26 mouse cellular contexts compared by ENCODE assay signal in genomic region chr12:83034859-83035569, GRCm38 (mm10).
A peak's percentile ranks its signal among the peaks of the same experiment; 100 is the strongest.
DNase-seq lines count a peak whose midpoint lies in the region; ATAC-seq and TF ChIP-seq lines count a peak whose summit lies in the region.
"Had no signal": no experiment of that assay in that cellular context is flagged by ENCODE, and none has a peak within 500 bp of the region (broad histone marks: within the 10 kb centered on the region; RNA-seq: fewer than 3 reads in every experiment).

No protein-coding gene starts in this region.

- ATAC-seq in embryonic facial prominence, embryonic 14.5 days (ENCODE audit: low read depth): 0 out of 2 replicates have a peak, but pooled peaks have one; percentile 51
- ATAC-seq in hematopoietic stem cell, adult 5-6 weeks (replicated peaks in 1 of 2; ENCODE audit: insufficient read depth in 1 of 2, low FRiP score in 2 of 2, low TSS enrichment in 1 of 2, low read depth in 1 of 2, poor library complexity in 2 of 2, severe bottlenecking in 2 of 2): peak; percentile 92 to 95
- 0 out of 2 replicates have a peak, but pooled peaks have one; percentile 17 for ATAC-seq in stomach, embryonic 16.5 days (ENCODE audit: insufficient read depth, low FRiP score)
- ATAC-seq: forebrain, embryonic 13.5 days; forebrain, embryonic 16.5 days; hindbrain, postnatal 0 days; inflammation-experienced regulatory T-cells, adult 6 months; intestine, embryonic 16.5 days had no signal

- no peak for TF ChIP-seq CTCF in CH12.LX (conservative IDR thresholded peaks at IDR 0.05 in 1 of 2, IDR thresholded peaks at IDR 0.05 in 1 of 2; ENCODE audit: low read depth in 2 of 2, low read length in 2 of 2)

- H3K4me3 ChIP-seq in CH12.LX (replicated peaks in 1 of 3; ENCODE audit: low read depth in 2 of 3, low read length in 2 of 3, poor library complexity in 1 of 3): no peak overlapping the region
- no peak overlapping the region for H3K4me3 ChIP-seq in embryonic facial prominence, embryonic 14.5 days (ENCODE audit: low read depth, low read length)
- no peak overlapping the region for H3K4me3 ChIP-seq in stomach, embryonic 16.5 days (replicated peaks; ENCODE audit: low read length)
- H3K4me3 ChIP-seq: forebrain, embryonic 10.5 days; forebrain, embryonic 13.5 days; gastrocnemius, adult 2 months; heart, adult 2 months had no signal

- DNase-seq in CH12.LX (ENCODE audit: extremely low read depth): peak; percentile 26
- DNase-seq in embryonic facial prominence, embryonic 14.5 days (ENCODE audit: low spot score): peak; percentile 40
- no peak for DNase-seq in lung, postnatal 10 days
- DNase-seq in gastrocnemius, adult 18-20 months (ENCODE audit: low spot score): no peak
- DNase-seq in spleen, postnatal 10 days (ENCODE audit: low spot score in 2 of 2): no peak
- DNase-seq: adrenal gland, adult 2 months; adrenal gland, postnatal 14 days; B cell, adult 2 months; cerebellum, adult 11 months; cerebellum, adult 2 months; cerebellum, adult 9-11 months; cerebellum, postnatal 25 days; embryo, embryonic 11 days; gastrocnemius, adult 2 months; gastrocnemius, postnatal 25 days; heart, adult 2 months had no signal

- H3K4me2 ChIP-seq in CH12.LX (ENCODE audit: insufficient read depth, low read depth, poor library complexity, severe bottlenecking): no peak overlapping the region
- H3K4me2 ChIP-seq in embryonic facial prominence, embryonic 14.5 days (ENCODE audit: low read depth, low read length): no peak overlapping the region
- H3K4me2 ChIP-seq in stomach, embryonic 16.5 days (ENCODE audit: low read depth, low read length): no peak overlapping the region
- H3K4me2 ChIP-seq: forebrain, embryonic 13.5 days; heart, embryonic 11.5 days; hindbrain, embryonic 14.5 days had no signal

- peaks cover 5 to 28% of the 10 kb centered on the region in 2 experiments for H3K4me1 ChIP-seq in CH12.LX (ENCODE audit: control insufficient read depth in 1 of 2, insufficient read depth in 2 of 2)
- 0 out of 2 replicates have a peak, but pooled peaks cover 4% of the 10 kb centered on the region for H3K4me1 ChIP-seq in embryonic facial prominence, embryonic 14.5 days (ENCODE audit: control insufficient read depth, insufficient read depth, low read length)
- no peaks in the 10 kb centered on the region for H3K4me1 ChIP-seq in stomach, embryonic 16.5 days (ENCODE audit: control insufficient read depth, insufficient read depth, low read length)

- H3K79me2 ChIP-seq in CH12.LX (replicated peaks; ENCODE audit: control insufficient read depth, extremely low read depth, insufficient read depth, poor library complexity, severe bottlenecking): no peaks in the 10 kb centered on the region

- H3K27ac ChIP-seq in CH12.LX (ENCODE audit: insufficient read depth, low read depth): no peak overlapping the region
- 0 out of 2 replicates have a peak overlapping the region, but pooled peaks have one; percentile 17 for H3K27ac ChIP-seq in embryonic facial prominence, embryonic 14.5 days (replicated peaks; ENCODE audit: low read depth, low read length)
- peak overlapping the region; percentile 25 for H3K27ac ChIP-seq in stomach, embryonic 16.5 days (ENCODE audit: low read length)
- H3K27ac ChIP-seq: forebrain, embryonic 10.5 days; forebrain, embryonic 13.5 days; gastrocnemius, adult 2 months; heart, adult 2 months; hindbrain, embryonic 14.5 days; hindbrain, postnatal 0 days had no signal

- no peak for TF ChIP-seq POLR2A in CH12.LX (IDR thresholded peaks at IDR 0.05; ENCODE audit: low read depth, low read length)

- H3K27me3 ChIP-seq in CH12.LX (replicated peaks): no peaks in the 10 kb centered on the region
- no peaks in the 10 kb centered on the region for H3K27me3 ChIP-seq in embryonic facial prominence, embryonic 14.5 days (replicated peaks; ENCODE audit: control insufficient read depth, insufficient read depth, low read length)
- H3K27me3 ChIP-seq in stomach, embryonic 16.5 days (ENCODE audit: control insufficient read depth, insufficient read depth, low read length): no peaks in the 10 kb centered on the region
- H3K27me3 ChIP-seq: forebrain, embryonic 13.5 days had no signal

- no peak overlapping the region for H3K9ac ChIP-seq in CH12.LX (ENCODE audit: insufficient read depth, low read depth)
- H3K9ac ChIP-seq in embryonic facial prominence, embryonic 14.5 days (ENCODE audit: low read depth, low read length): no peak overlapping the region
- H3K9ac ChIP-seq in stomach, embryonic 16.5 days (ENCODE audit: low read length): no peak overlapping the region
- H3K9ac ChIP-seq: forebrain, embryonic 13.5 days; hindbrain, embryonic 14.5 days had no signal

- no peak for TF ChIP-seq RAD21 in CH12.LX (IDR thresholded peaks at IDR 0.05; ENCODE audit: low read depth, low read length)

- no peaks in the 10 kb centered on the region for H3K9me3 ChIP-seq in CH12.LX (replicated peaks; ENCODE audit: low read length)
- H3K9me3 ChIP-seq in embryonic facial prominence, embryonic 14.5 days (ENCODE audit: control insufficient read depth, low read length): no peaks in the 10 kb centered on the region
- H3K9me3 ChIP-seq in stomach, embryonic 16.5 days (replicated peaks; ENCODE audit: control insufficient read depth, low read length): no peaks in the 10 kb centered on the region
- H3K9me3 ChIP-seq: forebrain, embryonic 10.5 days; forebrain, embryonic 13.5 days had no signal

- dilution Hi-C loops in CH12.LX (cut with MboI; ENCODE audit: extremely low pct_ligation_motif_present, extremely low pct_unique_long_range_greater_than_20kb, low sequenced_read_pairs): no loop called here

- H3K36me3 ChIP-seq in CH12.LX (replicated peaks in 1 of 2; ENCODE audit: control insufficient read depth in 1 of 2, insufficient read depth in 1 of 2, low read length in 1 of 2): no peaks in the 10 kb centered on the region
- H3K36me3 ChIP-seq in embryonic facial prominence, embryonic 14.5 days (ENCODE audit: control insufficient read depth, insufficient read depth, low read length): no peaks in the 10 kb centered on the region
- H3K36me3 ChIP-seq in stomach, embryonic 16.5 days (ENCODE audit: control insufficient read depth, insufficient read depth, low read length): no peaks in the 10 kb centered on the region
- H3K36me3 ChIP-seq: forebrain, embryonic 10.5 days had no signal

- no peak for TF ChIP-seq EP300 in CH12.LX (IDR thresholded peaks at IDR 0.05; ENCODE audit: low read length)

- in situ Hi-C loops in CH12.LX (cut with MboI; ENCODE audit: low pct_ligation_motif_present, low pct_unique_long_range_greater_than_20kb, low sequenced_read_pairs): no loop called here

- WGBS in embryonic facial prominence, embryonic 14.5 days: 71% methylated on average over 3 of the region's 3 CpGs
- 70% methylated on average over 3 of the region's 3 CpGs for WGBS in stomach, embryonic 16.5 days

TF ChIP-seq in CH12.LX, 34 proteins besides CTCF, POLR2A, EP300 and RAD21:
- TF ChIP-seq USF2 (conservative IDR thresholded peaks at IDR 0.05; ENCODE audit: low read depth, low read length) (no peak), KAT2A (IDR thresholded peaks at IDR 0.05; ENCODE audit: insufficient replicate concordance, low read length) (no peak), MXI1 (IDR thresholded peaks at IDR 0.05; ENCODE audit: low read depth, low read length) (no peak), PAX5 (IDR thresholded peaks at IDR 0.05; ENCODE audit: low read length) (no peak), MEF2A (IDR thresholded peaks at IDR 0.05; ENCODE audit: borderline replicate concordance, low read depth, low read length) (no peak), TBP (conservative IDR thresholded peaks at IDR 0.05; ENCODE audit: low read depth, low read length) (no peak), MAX (IDR thresholded peaks at IDR 0.05; ENCODE audit: low read length) (no peak)

Comparison
In these comparisons a context has a peak if more than half of its experiments do, and no peak if none do; other contexts are left out.
1. DNase-seq: peak in CH12.LX (single experiment) and embryonic facial prominence, embryonic 14.5 days (single experiment); none in lung, postnatal 10 days (single experiment), gastrocnemius, adult 18-20 months (single experiment) and spleen, postnatal 10 days (0 of 2).
2. ATAC-seq: peak in every context shown above with its lines; median percentile 94 in hematopoietic stem cell, adult 5-6 weeks; 51 in embryonic facial prominence, embryonic 14.5 days; 17 in stomach, embryonic 16.5 days.